Mouse (Mus musculus): ENCODE data around the gene 6430548M08Rik. TPM values are rescaled to one million over a fixed set of nuclear protein-coding genes. Genes with fewer than 3 reads are reported as not detected.

6430548M08Rik gene
- polyA plus RNA-seq, 1 experiment from 2014 or later = 6.5 TPM

GRCm38 (mm10) chr8:120146051-120146450, 32.1 kb downstream of the 6430548M08Rik start:
- H3K4me3 ChIP-seq = no peak overlapping the region
- WGBS = 63% methylated on average over 1 of the region's 1 CpGs
- H3K4me2 ChIP-seq (replicated peaks) = no peak overlapping the region
- peaks cover 11% of the 10 kb centered on the region; the same call in 1 of the 2 replicates for H3K4me1 ChIP-seq
- no peaks in the 10 kb centered on the region for H3K9me3 ChIP-seq
- H3K27ac ChIP-seq = no peak overlapping the region
- ATAC-seq (ENCODE audit: insufficient number of reproducible peaks, insufficient read depth, low FRiP score, low TSS enrichment) = no peak
- H3K36me3 ChIP-seq = no peaks in the 10 kb centered on the region
- H3K9ac ChIP-seq = no peak overlapping the region
- no peaks in the 10 kb centered on the region for H3K27me3 ChIP-seq

DNA sequence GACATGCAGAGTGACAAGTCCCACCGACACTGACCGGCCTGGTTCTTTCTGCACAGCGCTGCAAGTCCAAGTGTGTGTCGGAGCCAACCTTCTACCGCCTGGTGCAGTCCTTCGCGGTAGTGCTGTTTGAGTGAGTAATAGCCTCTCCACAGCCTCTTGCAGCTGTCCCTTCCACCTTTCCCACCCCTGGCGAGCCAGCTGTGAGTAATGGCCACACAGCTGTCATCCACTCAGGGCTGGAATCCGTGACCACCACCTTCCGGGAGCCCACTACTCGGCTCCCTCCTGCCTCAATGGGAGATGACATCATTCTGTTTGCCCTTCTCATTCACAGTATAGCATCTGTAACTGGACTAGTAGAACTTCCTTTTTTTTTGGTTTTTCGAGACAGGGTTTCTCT, 36.1 kb downstream of the 6430548M08Rik start:
- Histone ChIP-seq H3K4me3 (no peak overlapping the region), H3K9me3 (no peaks in the 10 kb centered on the region), H3K27ac (no peak overlapping the region), H3K4me1 (peaks cover 26% of the 10 kb centered on the region; the same call in 1 of the 2 replicates), H3K27me3 (no peaks in the 10 kb centered on the region), H3K36me3 (no peaks in the 10 kb centered on the region), H3K9ac (no peak overlapping the region), H3K4me2 (replicated peaks) (no peak overlapping the region)
- 79% methylated on average over 12 of the region's 12 CpGs for WGBS
- ATAC-seq (ENCODE audit: insufficient number of reproducible peaks, insufficient read depth, low FRiP score, low TSS enrichment) = no peak

GRCm38 (mm10) chr8:120151151-120151550, 37.2 kb downstream of the 6430548M08Rik start:
- WGBS = 54% methylated on average over 9 of the region's 9 CpGs
- ATAC-seq (ENCODE audit: insufficient number of reproducible peaks, insufficient read depth, low FRiP score, low TSS enrichment) = no peak

DNA sequence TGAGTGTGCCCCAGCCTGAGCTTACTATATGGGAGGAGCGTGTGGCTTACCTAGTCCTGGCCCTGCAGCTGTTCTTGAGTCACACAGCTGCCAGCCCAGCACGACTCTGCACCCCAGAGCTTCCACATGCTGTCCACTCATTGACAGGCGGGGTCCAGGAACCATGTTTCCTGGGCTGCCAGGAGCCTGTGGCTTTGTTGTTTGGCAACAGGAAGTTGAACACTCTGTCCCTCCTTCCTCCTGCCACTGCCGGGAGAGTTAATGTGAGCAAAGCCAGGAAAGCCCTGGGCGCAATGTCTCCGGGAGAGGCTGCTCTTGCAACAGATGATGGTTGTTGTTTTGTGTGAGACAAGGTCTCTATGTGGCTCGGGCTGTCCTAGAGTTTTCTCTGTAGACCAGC, 38.7 kb downstream of the 6430548M08Rik start:
- H3K27ac ChIP-seq = peak overlapping the region; percentile 41; the same call in 1 of the 2 replicates
- 51% methylated on average over 7 of the region's 7 CpGs for WGBS
- H3K9ac ChIP-seq = no peak overlapping the region

More at GRCm38 (mm10) chr8:120151151-120151550, 37.2 kb downstream of the 6430548M08Rik start:
- Histone ChIP-seq H3K4me2 (replicated peaks) (no peak overlapping the region), H3K4me1 (peaks cover 24% of the 10 kb centered on the region; the same call in 1 of the 2 replicates), H3K36me3 (no peaks in the 10 kb centered on the region), H3K9ac (no peak overlapping the region), H3K4me3 (no peak overlapping the region), H3K9me3 (no peaks in the 10 kb centered on the region), H3K27ac (no peak overlapping the region), H3K27me3 (no peaks in the 10 kb centered on the region)

DNA sequence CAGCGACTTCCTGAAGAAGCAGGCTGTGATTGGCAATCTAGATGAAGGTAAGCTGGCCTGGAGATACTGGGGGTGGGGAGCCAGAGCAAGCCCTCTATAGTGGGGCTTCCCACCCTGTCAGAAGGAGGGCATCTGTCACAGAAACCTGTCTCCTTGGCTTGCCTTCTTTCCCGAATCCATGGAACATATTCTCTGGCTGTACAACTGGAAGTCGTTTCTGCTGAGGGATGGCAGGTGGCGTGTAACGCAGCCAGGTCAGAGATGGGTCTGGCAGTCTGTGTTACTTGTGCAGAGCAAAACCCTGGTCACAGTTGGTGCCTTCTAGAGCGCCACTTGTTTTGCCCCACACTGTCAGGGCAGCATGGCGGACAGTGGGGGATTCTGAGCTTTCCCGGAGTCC, 46.4 kb downstream of the 6430548M08Rik start:
- WGBS = 69% methylated on average over 8 of the region's 8 CpGs
- Histone ChIP-seq H3K27ac (no peak overlapping the region), H3K27me3 (0 out of 2 replicates have a peak, but pooled peaks cover 5% of the 10 kb centered on the region), H3K36me3 (no peaks in the 10 kb centered on the region), H3K9ac (no peak overlapping the region), H3K9me3 (no peaks in the 10 kb centered on the region), H3K4me2 (replicated peaks) (no peak overlapping the region), H3K4me1 (no peaks in the 10 kb centered on the region), H3K4me3 (no peak overlapping the region)
- ATAC-seq (ENCODE audit: insufficient number of reproducible peaks, insufficient read depth, low FRiP score, low TSS enrichment) = no peak

More for the DNA sequence above, 38.7 kb downstream of the 6430548M08Rik start:
- Histone ChIP-seq H3K9me3 (no peaks in the 10 kb centered on the region), H3K27me3 (no peaks in the 10 kb centered on the region), H3K36me3 (no peaks in the 10 kb centered on the region), H3K4me1 (peaks cover 24% of the 10 kb centered on the region; the same call in 1 of the 2 replicates), H3K4me2 (replicated peaks) (no peak overlapping the region), H3K4me3 (no peak overlapping the region)
- ATAC-seq (ENCODE audit: insufficient number of reproducible peaks, insufficient read depth, low FRiP score, low TSS enrichment) = no peak

- WGBS = 81% methylated on average over 16 of the region's 16 CpGs
- H3K4me1 ChIP-seq = no peaks in the 10 kb centered on the region
- no peak overlapping the region for H3K4me2 ChIP-seq (replicated peaks)
- H3K4me3 ChIP-seq = no peak overlapping the region
- no peaks in the 10 kb centered on the region for H3K36me3 ChIP-seq
- no peak overlapping the region for H3K27ac ChIP-seq
- H3K9ac ChIP-seq = no peak overlapping the region
- ATAC-seq (ENCODE audit: insufficient number of reproducible peaks, insufficient read depth, low FRiP score, low TSS enrichment) = no peak
- H3K9me3 ChIP-seq = no peaks in the 10 kb centered on the region
- 0 out of 2 replicates have a peak, but pooled peaks cover 8% of the 10 kb centered on the region for H3K27me3 ChIP-seq
These were observed 47.9 kb downstream of the 6430548M08Rik start for GRCm38 (mm10) chr8:120161658-120162403.

GRCm38 (mm10) chr8:120162404-120162752, 48.4 kb downstream of the 6430548M08Rik start:
- Histone ChIP-seq H3K9ac (no peak overlapping the region), H3K9me3 (no peaks in the 10 kb centered on the region), H3K27ac (no peak overlapping the region), H3K4me3 (no peak overlapping the region), H3K27me3 (peaks cover 8% of the 10 kb centered on the region; the same call in 1 of the 2 replicates), H3K4me2 (replicated peaks) (no peak overlapping the region), H3K4me1 (no peaks in the 10 kb centered on the region), H3K36me3 (no peaks in the 10 kb centered on the region)
- WGBS = 86% methylated on average over 5 of the region's 5 CpGs
- ATAC-seq (ENCODE audit: insufficient number of reproducible peaks, insufficient read depth, low FRiP score, low TSS enrichment) = no peak

- no peak overlapping the region for H3K4me3 ChIP-seq
- H3K27ac ChIP-seq = no peak overlapping the region
- no peak overlapping the region for H3K9ac ChIP-seq
- H3K27me3 ChIP-seq = peaks cover 15% of the 10 kb centered on the region
- no peak overlapping the region for H3K4me2 ChIP-seq (replicated peaks)
- ATAC-seq (ENCODE audit: insufficient number of reproducible peaks, insufficient read depth, low FRiP score, low TSS enrichment) = no peak
- no peaks in the 10 kb centered on the region for H3K9me3 ChIP-seq
- H3K4me1 ChIP-seq = peaks cover 4% of the 10 kb centered on the region; the same call in 1 of the 2 replicates
- H3K36me3 ChIP-seq = no peaks in the 10 kb centered on the region
- 70% methylated on average over 8 of the region's 8 CpGs for WGBS
These were observed 49.4 kb downstream of the 6430548M08Rik start for GRCm38 (mm10) chr8:120163376-120163775.

DNA sequence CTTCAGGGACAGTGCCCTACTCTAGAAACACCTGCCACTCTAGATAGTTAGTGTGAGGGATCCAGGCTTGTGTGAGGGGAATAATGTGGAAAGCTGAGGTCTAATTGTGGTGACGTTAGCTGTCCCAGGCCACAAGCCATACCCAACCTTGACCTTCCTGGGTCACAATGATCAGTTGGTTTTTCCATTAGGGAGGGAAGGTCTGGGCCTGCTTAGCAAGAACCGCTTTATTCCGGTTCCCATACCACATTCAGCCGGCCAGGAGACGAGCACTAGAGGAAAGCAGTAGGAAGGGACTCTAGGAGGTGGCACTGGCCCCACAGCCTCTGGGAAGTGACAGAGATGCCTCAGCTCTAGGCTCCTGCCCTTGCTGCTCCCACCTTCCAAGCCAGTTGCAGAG, 50.1 kb downstream of the 6430548M08Rik start:
- Histone ChIP-seq H3K27ac (no peak overlapping the region), H3K9ac (no peak overlapping the region), H3K4me3 (no peak overlapping the region), H3K4me2 (replicated peaks) (no peak overlapping the region), H3K27me3 (peaks cover 15% of the 10 kb centered on the region), H3K9me3 (no peaks in the 10 kb centered on the region), H3K36me3 (no peaks in the 10 kb centered on the region), H3K4me1 (peaks cover 4% of the 10 kb centered on the region; the same call in 1 of the 2 replicates)
- 77% methylated on average over 5 of the region's 5 CpGs for WGBS
- ATAC-seq (ENCODE audit: insufficient number of reproducible peaks, insufficient read depth, low FRiP score, low TSS enrichment) = no peak

- Histone ChIP-seq H3K4me2 (replicated peaks) (no peak overlapping the region), H3K4me1 (peaks cover 4% of the 10 kb centered on the region; the same call in 1 of the 2 replicates), H3K9me3 (no peaks in the 10 kb centered on the region), H3K9ac (no peak overlapping the region), H3K27ac (no peak overlapping the region), H3K36me3 (no peaks in the 10 kb centered on the region), H3K4me3 (no peak overlapping the region), H3K27me3 (peaks cover 13% of the 10 kb centered on the region)
- 91% methylated on average over 8 of the region's 8 CpGs for WGBS
- no peak for ATAC-seq (ENCODE audit: insufficient number of reproducible peaks, insufficient read depth, low FRiP score, low TSS enrichment)
These were observed 53.2 kb downstream of the 6430548M08Rik start for GRCm38 (mm10) chr8:120167136-120167535.

GRCm38 (mm10) chr8:120167821-120168220, 53.9 kb downstream of the 6430548M08Rik start:
- WGBS = 32% methylated on average over 5 of the region's 5 CpGs
- Histone ChIP-seq H3K36me3 (no peaks in the 10 kb centered on the region), H3K9me3 (no peaks in the 10 kb centered on the region), H3K4me1 (peaks cover 4% of the 10 kb centered on the region; the same call in 1 of the 2 replicates), H3K9ac (no peak overlapping the region), H3K27me3 (peaks cover 13% of the 10 kb centered on the region), H3K4me2 (replicated peaks) (no peak overlapping the region), H3K4me3 (no peak overlapping the region), H3K27ac (no peak overlapping the region)
- no peak for ATAC-seq (ENCODE audit: insufficient number of reproducible peaks, insufficient read depth, low FRiP score, low TSS enrichment)

DNA sequence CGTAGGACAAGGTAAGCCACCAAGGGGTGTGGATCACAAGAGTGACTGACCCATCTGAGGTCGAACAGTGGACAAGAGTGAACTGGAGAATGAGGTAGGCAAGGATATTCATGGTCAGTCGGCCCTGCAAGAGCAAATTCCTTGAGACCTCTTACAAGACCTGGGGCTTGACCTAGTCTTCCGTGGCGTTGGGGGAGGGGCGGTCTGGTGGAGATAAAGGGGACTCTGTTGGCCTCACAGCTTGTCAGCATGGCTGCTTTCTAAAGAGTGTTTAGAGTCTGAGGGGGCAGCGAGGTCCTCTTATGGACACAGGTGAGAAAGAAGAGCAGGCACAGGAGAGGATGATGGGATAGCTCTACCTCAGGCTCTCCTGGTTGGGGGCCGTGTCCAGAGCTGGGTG, 55.2 kb downstream of the 6430548M08Rik start:
- 39% methylated on average over 8 of the region's 8 CpGs for WGBS
- H3K27ac ChIP-seq = no peak overlapping the region

More for the DNA sequence above, 55.2 kb downstream of the 6430548M08Rik start:
- Histone ChIP-seq H3K4me1 (peaks cover 4% of the 10 kb centered on the region; the same call in 1 of the 2 replicates), H3K27me3 (peaks cover 15% of the 10 kb centered on the region), H3K4me2 (replicated peaks) (no peak overlapping the region), H3K36me3 (no peaks in the 10 kb centered on the region), H3K9me3 (no peaks in the 10 kb centered on the region), H3K4me3 (no peak overlapping the region), H3K9ac (no peak overlapping the region)
- ATAC-seq (ENCODE audit: insufficient number of reproducible peaks, insufficient read depth, low FRiP score, low TSS enrichment) = no peak

All from embryonic facial prominence, embryonic 12.5 days (tissue).